Mouse (Mus musculus): ENCODE data around the gene Dctn1.

GRCm38 (mm10) chr6:83142886-83143285 lies 22.8 kb upstream of the Dctn1 start:
- TF ChIP-seq GATA1 (IDR thresholded peaks at IDR 0.05; ENCODE audit: borderline replicate concordance, low read length) (no peak), FLI1 (IDR thresholded peaks at IDR 0.05; ENCODE audit: low read length) (no peak)
